Mouse (Mus musculus) cerebellum, adult 9-10 months (tissue): ENCODE data around the gene Il18r1.

Source experiments
- DNase-seq: peaks from one replicate; pipeline ENCODE4 v3.0.0; 2022

Il18r1 gene

GRCm38 (mm10) chr1:40499708-40500107 lies 34.4 kb downstream of the Il18r1 start:
- no peak for DNase-seq

GRCm38 (mm10) chr1:40501126-40501525 lies 35.8 kb downstream of the Il18r1 start:
- no peak for DNase-seq

- DNase-seq = no peak
Observed at GRCm38 (mm10) chr1:40501546-40502398, 36.4 kb downstream of the Il18r1 start.

- DNase-seq = no peak
Observed at GRCm38 (mm10) chr1:40504548-40504947, 39.2 kb downstream of the Il18r1 start.

GRCm38 (mm10) chr1:40514851-40515585 lies 49.7 kb downstream of the Il18r1 start, which contains the start of gene Il18rap:
Il18rap (plus strand) TSS chr1:40515362.
- DNase-seq = no peak

GRCm38 (mm10) chr1:40516364-40516763 lies 51.0 kb downstream of the Il18r1 start:
- no peak for DNase-seq

- no peak for DNase-seq
Observed at GRCm38 (mm10) chr1:40522918-40523317, 57.6 kb downstream of the Il18r1 start.

- no peak for DNase-seq
Observed at GRCm38 (mm10) chr1:40523971-40524722, 58.8 kb downstream of the Il18r1 start.

- DNase-seq = no peak
Observed at GRCm38 (mm10) chr1:40529287-40529686, 63.9 kb downstream of the Il18r1 start.

GRCm38 (mm10) chr1:40537577-40537976 lies 72.2 kb downstream of the Il18r1 start:
- no peak for DNase-seq

GRCm38 (mm10) chr1:40544650-40545049 lies 79.3 kb downstream of the Il18r1 start:
- peak; percentile 43 for DNase-seq

GRCm38 (mm10) chr1:40546645-40547044 lies 81.3 kb downstream of the Il18r1 start:
- no peak for DNase-seq

GRCm38 (mm10) chr1:40547064-40547572 lies 81.8 kb downstream of the Il18r1 start:
- no peak for DNase-seq

GRCm38 (mm10) chr1:40547762-40548161 lies 82.4 kb downstream of the Il18r1 start:
- DNase-seq = no peak
